Mouse (Mus musculus) retina, embryonic 14.5 days (tissue): ENCODE measurements around the gene Sfxn2.

Source experiments
- DNase-seq: peaks from one replicate; pipeline ENCODE4 v3.0.0-alpha.2; 2015; ENCODE audit warnings: low spot score

Gene Sfxn2

DNA sequence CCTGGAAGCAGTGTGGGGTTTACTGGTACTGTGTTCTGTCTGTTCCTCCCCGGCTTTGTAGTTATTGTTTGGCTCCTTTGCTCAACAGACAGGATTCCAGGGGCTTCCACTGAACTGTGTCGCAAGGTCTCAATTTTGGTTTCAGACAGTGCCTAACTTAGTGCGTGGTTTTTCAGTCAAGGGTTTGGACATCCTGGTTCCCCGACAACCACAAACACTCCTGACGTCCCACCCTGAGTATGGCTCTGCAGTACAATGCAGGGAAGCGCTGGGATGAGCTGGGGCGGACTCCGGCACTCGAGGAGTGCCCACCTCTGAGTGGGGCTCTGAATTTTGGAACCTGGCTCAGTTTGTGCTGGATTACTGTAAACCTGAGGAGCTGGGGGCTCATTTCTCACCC is 56.6 kb downstream of the Sfxn2 start:
- no peak for DNase-seq

GRCm38 (mm10) chr19:46631637-46632036 is 58.5 kb downstream of the Sfxn2 start:
- no peak for DNase-seq

- no peak for DNase-seq
These were observed 62.6 kb downstream of the Sfxn2 start for GRCm38 (mm10) chr19:46635766-46636165.

GRCm38 (mm10) chr19:46637598-46637997 is 64.4 kb downstream of the Sfxn2 start:
- no peak for DNase-seq

GRCm38 (mm10) chr19:46639053-46639452 is 65.9 kb downstream of the Sfxn2 start:
- no peak for DNase-seq

- DNase-seq: no peak
These were observed 66.3 kb downstream of the Sfxn2 start for GRCm38 (mm10) chr19:46639496-46639895.

GRCm38 (mm10) chr19:46640780-46641179 is 67.6 kb downstream of the Sfxn2 start:
- no peak for DNase-seq

DNA sequence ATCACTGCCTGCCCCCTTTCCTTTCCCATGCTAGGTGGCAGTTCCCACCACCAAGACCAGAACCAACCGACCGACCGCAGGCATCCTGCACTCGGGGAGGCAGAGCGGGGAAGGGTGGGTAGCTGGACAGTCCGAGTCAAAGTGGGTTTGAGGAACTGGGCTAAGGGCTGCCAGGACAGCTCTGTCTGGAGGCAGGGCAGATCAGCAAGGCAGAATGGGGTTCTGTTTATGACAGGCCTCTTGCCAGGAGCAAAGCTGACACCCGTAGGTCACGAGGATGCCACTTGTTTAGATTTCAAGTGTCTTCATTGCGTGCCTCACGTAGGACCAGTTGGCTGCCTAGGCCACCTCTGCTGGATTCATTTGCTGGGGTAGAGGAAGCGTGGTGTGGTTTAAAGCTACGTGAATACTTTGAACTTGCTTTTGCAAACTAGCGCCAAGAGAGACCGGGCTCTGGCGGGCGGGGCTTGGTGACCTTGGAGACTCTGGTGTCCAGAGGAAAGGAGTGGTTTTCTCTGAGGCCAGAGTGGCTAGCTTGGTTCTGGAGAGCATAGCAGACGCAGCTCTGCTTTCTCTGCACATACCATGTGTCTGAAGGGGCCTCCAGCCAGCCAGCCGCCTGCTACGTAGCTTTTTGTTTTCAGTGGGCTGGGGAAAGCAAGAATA is 68.4 kb downstream of the Sfxn2 start:
- DNase-seq: no peak

DNA sequence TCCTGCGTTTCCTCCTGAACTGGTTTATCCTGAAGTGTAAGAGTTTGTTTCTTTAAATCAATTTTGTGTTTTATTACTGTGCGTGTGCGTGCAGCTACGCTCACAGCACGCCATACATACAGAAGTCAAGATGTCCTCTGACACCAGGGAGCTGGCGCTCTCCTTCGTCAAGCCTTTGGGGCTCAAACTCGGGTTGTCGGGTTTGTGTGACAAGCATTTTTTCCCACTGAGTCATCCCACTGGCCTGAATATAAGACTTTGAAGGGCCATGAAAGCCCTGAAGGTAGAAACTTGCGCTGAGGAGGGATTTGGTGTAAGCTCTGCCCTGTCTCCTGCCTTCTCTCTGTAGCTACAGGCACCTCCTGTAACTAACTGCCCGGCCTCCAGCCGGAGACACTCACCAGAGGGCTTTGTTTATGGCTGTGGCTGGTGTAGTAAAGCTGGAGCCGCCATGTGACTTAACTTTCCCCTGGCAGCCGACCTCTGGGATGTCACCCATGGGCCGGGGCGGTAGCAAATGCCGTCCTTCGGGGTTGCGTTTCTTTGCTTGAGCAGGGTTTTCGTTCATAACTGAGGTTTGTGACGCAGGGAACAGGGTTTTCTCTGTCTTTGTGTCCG is 69.1 kb downstream of the Sfxn2 start:
- no peak for DNase-seq

DNA sequence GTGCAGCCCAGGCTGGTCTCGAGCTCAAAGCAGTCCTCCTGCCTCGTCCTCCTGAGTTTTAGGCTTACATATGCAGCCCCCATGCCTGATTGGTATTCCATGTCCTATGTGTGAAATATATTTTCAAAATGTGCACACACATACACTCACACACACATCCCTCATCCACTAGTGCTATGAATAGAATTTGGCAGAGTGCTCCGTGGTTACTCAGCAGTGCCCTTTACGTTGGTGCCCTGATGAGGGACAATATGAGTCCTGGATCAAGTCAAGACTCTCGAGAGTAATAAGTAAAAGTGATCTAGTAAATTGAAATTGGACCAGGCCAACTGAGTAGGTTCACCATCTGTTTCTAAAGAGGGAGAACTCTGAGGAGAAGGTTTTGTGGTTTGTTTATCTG is 70.1 kb downstream of the Sfxn2 start:
- DNase-seq: no peak

DNA sequence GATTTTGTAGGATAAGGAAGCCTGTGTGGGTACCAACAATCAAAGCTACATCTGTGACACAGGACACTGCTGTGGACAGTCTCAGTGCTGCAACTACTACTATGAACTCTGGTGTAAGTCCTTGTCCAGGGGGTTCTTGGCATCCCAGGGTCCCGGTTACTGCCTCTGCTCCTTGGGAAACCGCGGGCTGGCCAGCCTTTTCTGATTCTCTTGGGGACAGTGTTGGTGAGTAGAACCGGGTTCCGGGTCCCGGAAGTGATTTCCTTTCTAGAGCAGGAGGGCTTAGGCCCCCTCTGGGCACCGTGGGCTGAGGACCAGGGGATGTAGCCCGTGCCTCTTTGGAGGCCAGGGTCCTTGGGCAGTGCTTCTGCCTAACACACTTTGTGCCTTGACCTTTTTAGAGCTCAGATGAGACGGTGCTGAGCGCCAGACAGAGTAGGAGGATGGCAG is 71.2 kb downstream of the Sfxn2 start:
- DNase-seq: no peak

DNA sequence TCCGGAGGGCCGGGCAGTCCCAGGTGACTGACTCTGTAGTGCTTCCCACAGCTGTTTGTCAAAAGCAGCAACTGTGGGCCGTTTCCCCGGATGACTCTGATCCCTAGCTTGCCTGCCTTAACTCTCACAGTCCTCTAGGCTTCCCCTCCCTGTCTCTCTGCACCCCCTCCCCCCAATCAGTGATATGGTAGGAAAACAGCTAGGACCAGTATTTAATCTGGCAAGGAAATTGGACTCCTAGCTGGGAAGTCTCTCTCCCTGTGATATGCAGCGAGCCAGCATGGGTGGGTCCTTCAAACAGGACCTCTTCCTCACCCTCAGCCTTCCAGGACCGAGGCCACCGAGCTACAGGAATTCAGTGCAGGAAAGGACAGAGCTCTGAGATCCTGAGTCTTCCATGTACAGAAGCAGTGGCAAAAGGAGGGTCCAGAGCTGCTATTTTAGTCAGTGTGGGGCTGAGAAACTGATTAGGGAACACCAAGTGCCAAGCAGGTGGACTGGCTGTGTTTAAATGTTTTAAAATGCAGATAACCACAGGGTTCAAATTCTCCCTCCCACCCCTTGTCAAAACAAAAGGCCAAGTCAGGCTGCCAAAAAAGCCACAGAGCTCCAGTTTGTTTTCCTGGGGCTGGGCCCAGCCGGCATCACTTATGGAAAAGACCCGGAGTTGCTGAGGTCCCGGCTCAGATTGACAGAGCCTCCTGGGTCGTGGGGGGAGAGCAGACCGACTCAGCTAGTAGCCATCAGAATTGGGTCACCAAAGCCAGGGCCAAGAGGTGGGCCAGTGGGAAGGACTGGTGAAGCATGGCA is 71.8 kb downstream of the Sfxn2 start:
- no peak for DNase-seq

DNA sequence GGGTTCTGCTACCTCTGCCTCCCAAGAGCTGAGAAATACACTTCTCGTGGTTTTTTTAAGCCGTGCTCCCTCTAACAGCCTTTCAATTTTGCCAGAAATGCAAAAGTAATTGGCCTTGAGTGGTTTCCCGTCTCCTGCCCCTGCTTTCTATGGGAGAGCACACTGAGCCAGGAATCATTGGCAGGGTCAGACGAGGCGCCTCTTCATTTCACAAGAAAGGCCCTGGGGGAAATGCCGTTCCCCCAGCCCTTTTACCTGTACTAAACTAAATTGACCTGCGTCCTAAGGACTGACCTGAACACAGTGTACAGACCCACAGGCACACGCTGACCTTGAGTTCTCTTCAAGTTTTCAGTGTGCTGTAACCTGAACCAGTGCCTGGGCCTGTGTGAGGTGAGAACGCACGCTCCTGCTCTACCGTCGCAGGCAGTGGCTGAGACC is 72.9 kb downstream of the Sfxn2 start:
- DNase-seq: no peak

DNA sequence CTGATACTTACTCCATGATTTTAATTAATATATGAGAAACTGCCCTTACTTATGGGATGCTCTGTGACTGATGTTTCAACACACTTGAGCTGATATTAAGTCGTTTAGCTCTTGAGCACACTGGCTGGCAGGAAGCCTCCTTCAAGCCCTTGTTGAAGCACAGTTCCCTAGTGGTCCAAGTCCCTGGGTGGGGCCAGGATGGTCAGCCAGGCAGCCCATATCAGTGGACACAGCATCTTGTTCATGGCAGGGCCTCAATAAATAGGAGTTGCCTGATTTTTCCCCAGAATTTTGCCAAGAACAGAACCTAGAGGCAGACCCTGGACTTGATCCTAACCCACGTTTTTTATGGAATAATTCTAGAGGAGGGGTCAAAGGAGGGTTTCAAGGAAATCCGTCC is 74.1 kb downstream of the Sfxn2 start:
- DNase-seq: no peak
